Mouse (Mus musculus) E14TG2a.4 (cell line): ENCODE results near the gene Slc39a11.

Source experiments
- CTCF ChIP-seq: conservative IDR thresholded peaks from 2 replicates; pipeline ENCODE4 v1.5.1; 2014; ENCODE audit warnings: low read length
- NANOG ChIP-seq: IDR thresholded peaks from 2 replicates; pipeline ENCODE4 v1.6.1; 2014; ENCODE audit warnings: borderline replicate concordance, low read length, mixed read lengths
- POU5F1 ChIP-seq: IDR thresholded peaks from 2 replicates; pipeline ENCODE4 v1.6.1; 2014; ENCODE audit warnings: low read length, borderline replicate concordance

DNA sequence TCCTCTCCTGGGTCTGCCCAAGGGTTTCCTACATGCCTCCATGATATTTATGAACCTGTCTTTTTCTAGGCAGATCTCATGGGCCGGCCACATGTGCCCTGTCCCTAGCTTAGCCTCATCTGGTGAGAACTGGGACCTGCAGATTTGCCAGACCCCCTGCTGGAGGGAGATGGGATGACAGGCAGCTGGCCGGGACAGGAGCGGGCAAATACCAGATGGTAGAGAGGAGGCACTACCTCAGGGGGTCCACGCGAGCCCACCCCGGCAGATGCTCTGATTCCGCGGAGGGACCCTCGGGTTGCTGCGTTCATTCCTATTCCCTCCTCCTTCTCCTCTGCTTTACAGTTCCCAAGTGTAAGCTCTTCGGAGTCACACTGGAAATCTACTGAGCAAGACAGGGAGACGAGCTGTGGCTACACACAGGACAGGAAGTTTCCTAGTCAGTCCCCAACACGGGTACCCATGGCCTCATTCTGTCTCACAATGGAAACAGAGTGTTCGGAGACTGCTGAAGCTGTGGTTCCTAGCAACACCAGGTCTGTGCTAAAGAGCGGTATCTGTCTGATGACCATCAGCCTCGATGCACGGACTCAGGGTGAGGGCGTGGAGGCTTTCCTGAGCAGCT, 323.4 kb downstream of the Slc39a11 start:
- TF ChIP-seq CTCF: peak; percentile 60
- TF ChIP-seq NANOG: no peak
- TF ChIP-seq POU5F1: no peak
